Mouse (Mus musculus): ENCODE data around the gene Gca.

- TF ChIP-seq CTCF (IDR thresholded peaks at IDR 0.05; ENCODE audit: extremely low read depth, insufficient read length, insufficient replicate concordance, low read depth, low read length), result no peak
- no peak for TF ChIP-seq POLR2A (IDR thresholded peaks at IDR 0.05; ENCODE audit: low read depth, low read length)
Measured at GRCm38 (mm10) chr2:62672788-62673187, 8.7 kb downstream of the Gca start.

Data from small intestine, adult 2 months (tissue).